Mouse (Mus musculus) MEL (cell line): ENCODE data around the gene Mrs2.

Experiments used
- BHLHE40 ChIP-seq: IDR thresholded peaks from 2 replicates; pipeline ENCODE4 v1.6.1; 2012; ENCODE audit warnings: low read depth, mild to moderate bottlenecking, inconsistent platforms, low read length, improper control_type of control experiment, borderline replicate concordance
- CTCF ChIP-seq, 3 experiments: IDR thresholded peaks in 2 of 3; conservative IDR thresholded peaks in 1 of 3; 2 replicates each; pipeline ENCODE4 v1.5.1; 2011 to 2012; ENCODE audit warnings: low read length in 3 of 3, low read depth in 2 of 3, mild to moderate bottlenecking in 2 of 3, improper control_type of control experiment in 1 of 3, inconsistent platforms in 1 of 3, mixed read lengths in 1 of 3, moderate library complexity in 1 of 3; ENCODE audit not compliant: control insufficient read depth in 1 of 3, insufficient read depth in 1 of 3, poor library complexity in 1 of 3, severe bottlenecking in 1 of 3
- GABPA ChIP-seq: IDR thresholded peaks from 2 replicates; pipeline ENCODE4 v1.6.1; 2012; ENCODE audit warnings: low read depth, mild to moderate bottlenecking, inconsistent platforms, low read length, improper control_type of control experiment, moderate library complexity
- MAFK ChIP-seq: IDR thresholded peaks from 2 replicates; pipeline ENCODE4 v1.6.1; 2011; ENCODE audit warnings: low read depth, mild to moderate bottlenecking, low read length, improper control_type of control experiment, borderline replicate concordance
- NRF1 ChIP-seq: IDR thresholded peaks from 2 replicates; pipeline ENCODE4 v1.6.1; 2014; ENCODE audit warnings: low read depth, mild to moderate bottlenecking, inconsistent platforms, low read length, improper control_type of control experiment, moderate library complexity; ENCODE audit not compliant: poor library complexity, insufficient read depth, severe bottlenecking
- POLR2AphosphoS2 ChIP-seq: IDR thresholded peaks from 2 replicates; pipeline ENCODE4 v1.6.1; 2011; ENCODE audit warnings: low read length, improper control_type of control experiment
- RAD21 ChIP-seq: IDR thresholded peaks from 2 replicates; pipeline ENCODE4 v1.6.1; 2011; ENCODE audit warnings: mild to moderate bottlenecking, low read depth, low read length, improper control_type of control experiment
- ZC3H11A ChIP-seq: IDR thresholded peaks from 2 replicates; pipeline ENCODE4 v1.6.1; 2012; ENCODE audit warnings: low read depth, mild to moderate bottlenecking, inconsistent platforms, low read length, improper control_type of control experiment

DNA sequence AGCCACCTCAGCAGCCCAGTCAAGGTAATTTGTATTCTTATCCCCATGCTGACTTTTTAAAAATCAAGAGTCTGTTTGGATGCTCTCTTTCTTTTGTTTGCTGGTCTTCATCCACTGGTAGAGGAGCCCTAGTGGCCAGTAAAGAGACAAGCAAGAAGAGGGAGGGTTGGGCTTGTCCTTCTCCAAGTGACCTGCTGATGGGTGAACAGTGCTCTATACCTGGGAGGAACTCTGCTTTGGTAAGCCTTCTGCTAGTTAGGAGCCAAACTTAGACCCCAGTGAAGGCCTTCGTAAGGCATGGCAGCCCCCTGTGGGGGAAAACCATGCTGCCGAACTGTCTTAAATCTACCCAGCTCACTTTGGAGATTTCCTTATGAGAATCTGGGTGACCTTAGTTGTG lies 46.5 kb upstream of the Mrs2 start:
- TF ChIP-seq RAD21 (no peak), CTCF (IDR thresholded peaks at IDR 0.05 in 2 of 3, conservative IDR thresholded peaks at IDR 0.05 in 1 of 3; ENCODE audit: control insufficient read depth in 1 of 3, insufficient read depth in 1 of 3, low read depth in 2 of 3, low read length in 3 of 3, poor library complexity in 1 of 3, severe bottlenecking in 1 of 3) (no peak), ZC3H11A (no peak), NRF1 (no peak), POLR2AphosphoS2 (no peak), BHLHE40 (no peak), GABPA (no peak), MAFK (no peak)
